In genomic region chr19:38015873-38016254, GRCm38 (mm10) we compare ENCODE assay signal across 8 mouse cellular contexts. TPM values are rescaled to one million over a fixed set of nuclear protein-coding genes. Genes with fewer than 3 reads are reported as not detected.
DNase-seq lines count a peak whose midpoint lies in the region; ATAC-seq and TF ChIP-seq lines count a peak whose summit lies in the region.

No protein-coding gene starts in this region.

- H3K4me3 ChIP-seq in heart, adult 2 months, result no peak overlapping the region
- no peak overlapping the region for H3K4me3 ChIP-seq in lung, embryonic 14.5 days (ENCODE audit: low read depth, low read length)
- no peak overlapping the region for H3K4me3 ChIP-seq in hindbrain, embryonic 13.5 days
- no peak overlapping the region for H3K4me3 ChIP-seq in limb, embryonic 15.5 days

- intact Hi-C loops in heart, adult 2 months (cut with DNase I), result no loop called here
- intact Hi-C loops in heart, postnatal 36 days (cut with DNase I), result no loop called here

- TF ChIP-seq CTCF in heart, adult 2 months (IDR thresholded peaks at IDR 0.05), result no peak
- no peak for TF ChIP-seq CTCF in lung, embryonic 14.5 days (IDR thresholded peaks at IDR 0.05; ENCODE audit: low read depth)

- 62% methylated on average over 1 of the region's 1 CpGs for WGBS in heart, adult 2 months
- WGBS in lung, embryonic 14.5 days, result 46% methylated on average over 1 of the region's 1 CpGs
- 56% methylated on average over 1 of the region's 1 CpGs for WGBS in hindbrain, embryonic 13.5 days
- WGBS in limb, embryonic 15.5 days, result 45% methylated on average over 1 of the region's 1 CpGs

- H3K27me3 ChIP-seq in heart, adult 2 months (ENCODE audit: control insufficient read depth, insufficient read depth, low read length), result no peaks in the 10 kb centered on the region
- no peaks in the 10 kb centered on the region for H3K27me3 ChIP-seq in lung, embryonic 14.5 days (ENCODE audit: insufficient read depth, low read length)
- H3K27me3 ChIP-seq in hindbrain, embryonic 13.5 days, result peaks cover 3% of the 10 kb centered on the region; the same call in 1 of the 2 replicates
- no peaks in the 10 kb centered on the region for H3K27me3 ChIP-seq in limb, embryonic 15.5 days

- H3K36me3 ChIP-seq in heart, adult 2 months (ENCODE audit: control insufficient read depth, insufficient read depth, low read length), result no peaks in the 10 kb centered on the region
- H3K36me3 ChIP-seq in lung, embryonic 14.5 days (ENCODE audit: insufficient read depth), result no peaks in the 10 kb centered on the region
- no peaks in the 10 kb centered on the region for H3K36me3 ChIP-seq in hindbrain, embryonic 13.5 days
- 0 out of 2 replicates have a peak, but pooled peaks cover 3% of the 10 kb centered on the region for H3K36me3 ChIP-seq in limb, embryonic 15.5 days

- no peak overlapping the region for H3K9ac ChIP-seq in heart, adult 2 months (ENCODE audit: low read depth, low read length)
- H3K9ac ChIP-seq in lung, embryonic 14.5 days, result no peak overlapping the region
- H3K9ac ChIP-seq in hindbrain, embryonic 13.5 days, result no peak overlapping the region
- no peak overlapping the region for H3K9ac ChIP-seq in limb, embryonic 15.5 days

- no peak overlapping the region for H3K4me2 ChIP-seq in lung, embryonic 14.5 days
- no peak overlapping the region for H3K4me2 ChIP-seq in hindbrain, embryonic 13.5 days
- no peak overlapping the region for H3K4me2 ChIP-seq in limb, embryonic 15.5 days

- H3K9me3 ChIP-seq in lung, embryonic 14.5 days (ENCODE audit: low read depth, low read length), result no peaks in the 10 kb centered on the region
- no peaks in the 10 kb centered on the region for H3K9me3 ChIP-seq in hindbrain, embryonic 13.5 days
- H3K9me3 ChIP-seq in limb, embryonic 15.5 days, result no peaks in the 10 kb centered on the region

- H3K4me1 ChIP-seq in heart, adult 2 months (ENCODE audit: control insufficient read depth, insufficient read depth, low read length), result no peaks in the 10 kb centered on the region; the same call in 1 of the 2 replicates
- H3K4me1 ChIP-seq in lung, embryonic 14.5 days (ENCODE audit: insufficient read depth), result no peaks in the 10 kb centered on the region; the same call in 1 of the 2 replicates
- peaks cover 8% of the 10 kb centered on the region for H3K4me1 ChIP-seq in hindbrain, embryonic 13.5 days (replicated peaks)
- peaks cover 14% of the 10 kb centered on the region for H3K4me1 ChIP-seq in limb, embryonic 15.5 days

- DNase-seq in heart, adult 2 months, result no peak
- no peak for DNase-seq in heart, postnatal 36 days
- DNase-seq in lung, embryonic 14.5 days, result no peak
- DNase-seq in lung, postnatal 25 days (ENCODE audit: low spot score), result no peak
- no peak for DNase-seq in urinary bladder, postnatal 36 days (ENCODE audit: low spot score in 2 of 2)
- DNase-seq in adrenal gland, adult 8-10 months, result no peak

- TF ChIP-seq EP300 in heart, adult 2 months (IDR thresholded peaks at IDR 0.05; ENCODE audit: insufficient read depth, low read depth, low read length), result no peak

- H3K27ac ChIP-seq in heart, adult 2 months, result peak overlapping the region; percentile 9; the same call in 1 of the 2 replicates
- H3K27ac ChIP-seq in lung, embryonic 14.5 days (ENCODE audit: low read depth), result peak overlapping the region; percentile 87
- H3K27ac ChIP-seq in hindbrain, embryonic 13.5 days, result no peak overlapping the region
- H3K27ac ChIP-seq in limb, embryonic 15.5 days, result peak overlapping the region; percentile 71

- no peaks in the 10 kb centered on the region for H3K79me2 ChIP-seq in heart, adult 2 months (replicated peaks; ENCODE audit: control insufficient read depth, insufficient read depth, low read length)

- peak; percentile 63; the same call in 1 of the 2 replicates for ATAC-seq in lung, embryonic 14.5 days (ENCODE audit: insufficient read depth)
- ATAC-seq in hindbrain, embryonic 13.5 days (ENCODE audit: low FRiP score), result peak; percentile 28; the same call in 1 of the 2 replicates
- peak; percentile 20; the same call in 1 of the 2 replicates for ATAC-seq in limb, embryonic 15.5 days (ENCODE audit: insufficient number of reproducible peaks, low FRiP score, low TSS enrichment, low read depth)

- no peak for TF ChIP-seq POLR2A in heart, adult 2 months (IDR thresholded peaks at IDR 0.05; ENCODE audit: insufficient read depth, low read depth, low read length)

RNA-seq across cellular contexts. Expression of gene Myof, which starts 27.5 kb away (rescaled TPM):
- 1 to 10 TPM; 8.4 to 8.9 TPM for total RNA-seq in heart, adult 2 months (2021)
- polyA plus RNA-seq in heart, adult 2 months (2012; rRNA removed), result 6.2 and 6.5 TPM in 2 replicates
- total RNA-seq in heart, postnatal 36 days (2021), result 10 to 100 TPM; 10.3 to 10.8 TPM
- 37.9 and 41.0 TPM in 2 replicates for polyA plus RNA-seq in lung, embryonic 14.5 days (2014; fragmentation: Nextera tagmentation; extraction: Ambion mirVana)
- polyA plus RNA-seq in hindbrain, embryonic 13.5 days (2015; fragmentation: Nextera tagmentation; extraction: Ambion mirVana), result 2.4 and 2.6 TPM in 2 replicates
- polyA plus RNA-seq in limb, embryonic 15.5 days (2015; fragmentation: Nextera tagmentation; extraction: Ambion mirVana), result 11.9 and 14.1 TPM in 2 replicates
- 100 to 1,000 TPM in 1 of 4 experiments, 10 to 100 TPM in 3; 33.4 to 102 (median 63.6) TPM for total RNA-seq in adrenal gland, adult 8-10 months (2022)

RNA-seq across cellular contexts. Expression of gene Cep55, which starts 38.9 kb away (rescaled TPM):
- under 1 TPM; 0.27 to 0.44 TPM for total RNA-seq in heart, adult 2 months (2021)
- polyA plus RNA-seq in heart, adult 2 months (2012; rRNA removed), result 0.18 and 0.20 TPM in 2 replicates
- under 1 TPM; 0.44 to 0.46 TPM for total RNA-seq in heart, postnatal 36 days (2021)
- 44.5 and 47.7 TPM in 2 replicates for polyA plus RNA-seq in lung, embryonic 14.5 days (2014; fragmentation: Nextera tagmentation; extraction: Ambion mirVana)
- polyA plus RNA-seq in hindbrain, embryonic 13.5 days (2015; fragmentation: Nextera tagmentation; extraction: Ambion mirVana), result 8.2 and 9.6 TPM in 2 replicates
- 18.4 and 19.9 TPM in 2 replicates for polyA plus RNA-seq in limb, embryonic 15.5 days (2015; fragmentation: Nextera tagmentation; extraction: Ambion mirVana)
- total RNA-seq in adrenal gland, adult 8-10 months (2022), result 1 to 10 TPM in 3 of 4 experiments, under 1 TPM in 1; 0.44 to 1.5 (median 1.2) TPM
